Mouse (Mus musculus) cortical plate, adult 2 months (tissue): ENCODE data around the gene Zfhx3. TPM values are rescaled to one million over a fixed set of nuclear protein-coding genes. Genes with fewer than 3 reads are reported as not detected.

Experiments
- H3K27ac ChIP-seq: fragments of 200-500 bp; 2 replicates; pipeline ENCODE4 v1.5.1; 2012; ENCODE audit warnings: low read length, control low read depth, inconsistent platforms; ENCODE audit not compliant: insufficient read depth
- H3K4me1 ChIP-seq: fragments of 200-500 bp; 2 replicates; pipeline ENCODE4 v1.6.1; 2011; ENCODE audit warnings: low read length; ENCODE audit not compliant: control insufficient read depth, insufficient read depth
- H3K4me3 ChIP-seq: fragments of 200-500 bp; 2 replicates; pipeline ENCODE4 v1.5.1; 2011; ENCODE audit warnings: mild to moderate bottlenecking, low read length, control low read depth; ENCODE audit not compliant: insufficient read depth
- CTCF ChIP-seq: fragments of 200-500 bp; IDR thresholded peaks from 2 replicates; pipeline ENCODE4 v1.5.1; 2011; ENCODE audit warnings: mild to moderate bottlenecking, control low read depth, low read length; ENCODE audit not compliant: insufficient read depth; ENCODE audit errors: extremely low read depth
- POLR2A ChIP-seq: fragments of 200-500 bp; IDR thresholded peaks from 2 replicates; pipeline ENCODE4 v1.6.1; 2011; ENCODE audit warnings: mild to moderate bottlenecking, low read length, control low read depth; ENCODE audit not compliant: insufficient read depth; ENCODE audit errors: extremely low read depth
- polyA plus RNA-seq: library from polyadenylated mRNA; depleted of rRNA; stranded (reverse); fragments of >200 nt; gene quantifications from 2 replicates; pipeline ENCODE4 v1.2.3, GENCODE M21; 2012

Gene Zfhx3
- polyA plus RNA-seq, 1 experiment = 1.3 TPM

DNA sequence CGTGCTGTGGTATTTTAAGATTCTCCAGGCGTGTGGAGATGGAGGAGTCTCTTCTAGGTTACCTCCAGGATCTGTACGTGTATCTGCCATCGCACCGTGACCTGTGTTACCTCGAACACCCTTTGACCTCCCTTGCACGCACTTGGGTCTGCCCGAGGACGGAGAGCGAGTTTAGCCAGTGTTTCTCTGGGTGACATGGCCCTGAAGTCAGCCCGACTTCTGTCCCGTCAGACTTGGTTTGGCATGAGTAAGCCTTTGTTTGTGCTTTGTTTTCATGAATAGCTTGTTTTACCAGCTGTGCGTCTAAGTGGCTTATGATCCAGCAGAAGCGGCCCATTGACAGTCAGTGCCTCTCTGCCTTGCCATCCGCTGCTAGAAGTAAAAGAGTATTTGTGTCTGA, 961.1 kb downstream of the Zfhx3 start:
- TF ChIP-seq CTCF (no peak), POLR2A (no peak)
- no peak overlapping the region for H3K27ac ChIP-seq
- H3K4me3 ChIP-seq = no peak overlapping the region
- no peaks in the 10 kb centered on the region for H3K4me1 ChIP-seq

DNA sequence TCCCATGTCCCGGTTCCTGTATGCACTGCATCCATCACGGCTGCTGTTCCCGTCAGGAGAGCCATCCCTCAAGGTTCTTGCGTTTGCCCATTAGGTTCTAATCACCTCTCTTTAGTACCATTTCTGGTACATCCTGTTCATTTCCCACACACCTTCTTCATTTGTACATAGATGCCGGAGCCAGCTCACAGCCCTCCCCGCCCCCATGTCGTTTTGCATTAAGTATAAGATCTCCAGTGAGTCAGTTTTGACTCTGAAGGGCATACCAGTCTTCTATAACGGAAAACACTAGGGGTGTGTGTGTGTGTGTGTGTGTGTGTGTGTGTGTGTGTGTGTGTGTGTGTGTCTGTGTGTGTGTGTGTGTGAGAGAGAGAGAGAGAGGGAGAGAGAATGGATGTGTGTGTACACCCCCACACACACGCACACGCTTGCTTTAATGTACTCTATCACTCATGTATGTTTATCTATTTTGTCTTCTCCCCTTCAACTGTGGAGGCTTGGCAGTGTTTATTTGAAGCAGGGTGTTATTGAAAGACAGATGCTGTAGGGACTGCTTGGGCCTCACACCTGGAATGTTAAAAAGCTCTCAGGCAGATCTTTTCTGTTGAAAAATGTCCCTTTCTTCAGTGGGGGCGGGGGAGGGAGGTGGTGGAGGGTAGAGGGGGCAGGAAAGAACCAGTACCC, 962.0 kb downstream of the Zfhx3 start:
- Histone ChIP-seq H3K4me1 (no peaks in the 10 kb centered on the region), H3K4me3 (no peak overlapping the region), H3K27ac (no peak overlapping the region)
- TF ChIP-seq CTCF = no peak
- no peak for TF ChIP-seq POLR2A

DNA sequence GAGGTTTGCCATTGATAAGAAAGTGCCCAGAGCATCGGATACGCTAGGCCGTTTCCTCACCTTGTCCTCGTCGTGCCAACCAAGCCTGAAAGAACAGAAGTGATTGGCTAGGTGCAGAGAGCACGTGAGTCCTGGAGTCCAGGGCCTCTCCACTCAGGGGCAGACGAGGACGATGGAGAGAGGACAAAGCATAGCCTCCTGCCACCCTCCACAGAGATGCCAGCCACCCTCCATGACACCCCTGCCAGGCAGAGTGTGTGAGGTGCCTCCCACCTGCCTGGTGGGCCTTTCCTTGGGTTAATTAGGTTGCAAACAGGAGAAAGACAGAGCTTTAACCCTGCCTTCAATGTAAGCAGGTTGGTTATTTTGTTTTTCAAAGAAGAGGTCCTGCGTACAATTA, 965.6 kb downstream of the Zfhx3 start:
- no peaks in the 10 kb centered on the region for H3K4me1 ChIP-seq
- no peak overlapping the region for H3K4me3 ChIP-seq
- no peak for TF ChIP-seq POLR2A
- no peak for TF ChIP-seq CTCF
- no peak overlapping the region for H3K27ac ChIP-seq

DNA sequence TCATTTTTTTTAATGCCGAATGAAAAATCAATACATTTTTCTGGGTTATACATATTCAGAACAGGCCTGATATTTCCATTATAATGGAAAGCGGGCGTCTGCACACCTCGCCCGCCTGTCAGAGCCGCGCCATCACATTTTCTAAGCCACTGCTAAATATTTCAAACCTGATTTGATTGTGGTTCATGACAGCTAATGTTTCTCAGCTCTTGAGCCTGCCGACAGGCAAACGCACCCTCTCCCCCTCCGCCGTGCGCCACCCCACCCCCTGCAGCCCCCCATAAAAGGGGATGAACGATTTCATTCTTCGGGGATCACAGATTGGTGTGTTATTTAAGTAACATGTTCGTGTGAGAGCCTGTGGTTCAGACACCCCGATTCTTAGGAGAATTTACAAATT, 966.1 kb downstream of the Zfhx3 start:
- TF ChIP-seq CTCF (no peak), POLR2A (no peak)
- H3K4me3 ChIP-seq = no peak overlapping the region
- H3K4me1 ChIP-seq = no peaks in the 10 kb centered on the region
- no peak overlapping the region for H3K27ac ChIP-seq

DNA sequence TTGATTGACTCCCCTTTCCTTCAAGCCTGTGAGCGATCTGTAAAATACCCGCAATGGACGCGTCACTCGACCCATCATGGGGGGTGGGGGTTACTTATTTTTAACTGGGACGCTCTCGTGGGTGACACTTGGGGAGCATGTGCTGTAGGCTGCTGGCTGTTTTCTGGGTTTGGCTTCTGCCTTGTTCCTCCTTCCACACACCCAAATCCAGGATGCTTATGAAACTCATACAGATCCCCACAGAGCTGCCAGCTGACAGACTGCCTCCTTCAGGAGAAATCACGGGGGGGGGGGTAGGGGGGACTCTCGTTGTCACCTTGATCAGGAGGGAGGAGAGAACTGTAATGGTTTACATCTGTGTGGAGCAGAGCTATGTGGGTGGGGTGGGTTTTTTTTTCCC, 966.6 kb downstream of the Zfhx3 start:
- no peak overlapping the region for H3K27ac ChIP-seq
- H3K4me3 ChIP-seq = no peak overlapping the region
- TF ChIP-seq CTCF (no peak), POLR2A (no peak)
- H3K4me1 ChIP-seq = no peaks in the 10 kb centered on the region

DNA sequence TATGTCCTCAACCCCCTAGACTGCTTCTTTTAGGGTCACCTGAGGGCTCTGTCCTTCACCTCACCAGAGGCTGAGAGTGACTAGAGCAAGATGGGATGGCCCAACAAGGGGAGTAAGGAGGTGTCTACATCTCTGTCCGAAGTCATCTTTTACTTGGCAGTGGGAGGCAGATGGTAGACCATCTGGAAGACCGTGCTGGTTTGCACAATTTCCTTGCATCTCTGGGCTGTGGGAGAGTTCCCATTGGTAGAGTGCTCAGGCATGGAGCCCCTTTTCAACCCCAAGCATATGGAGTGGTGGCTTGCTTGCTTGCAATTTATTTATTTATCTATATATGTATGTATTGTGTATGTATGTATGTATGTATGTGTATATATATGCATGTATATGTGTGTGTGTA, 967.0 kb downstream of the Zfhx3 start:
- no peak overlapping the region for H3K4me3 ChIP-seq
- no peak overlapping the region for H3K27ac ChIP-seq
- H3K4me1 ChIP-seq = no peaks in the 10 kb centered on the region
- TF ChIP-seq CTCF (no peak), POLR2A (no peak)

GRCm38 (mm10) chr8:108910843-108911242, 968.4 kb downstream of the Zfhx3 start:
- no peaks in the 10 kb centered on the region for H3K4me1 ChIP-seq
- no peak for TF ChIP-seq CTCF
- H3K4me3 ChIP-seq = no peak overlapping the region
- H3K27ac ChIP-seq = peak overlapping the region; percentile 71

DNA sequence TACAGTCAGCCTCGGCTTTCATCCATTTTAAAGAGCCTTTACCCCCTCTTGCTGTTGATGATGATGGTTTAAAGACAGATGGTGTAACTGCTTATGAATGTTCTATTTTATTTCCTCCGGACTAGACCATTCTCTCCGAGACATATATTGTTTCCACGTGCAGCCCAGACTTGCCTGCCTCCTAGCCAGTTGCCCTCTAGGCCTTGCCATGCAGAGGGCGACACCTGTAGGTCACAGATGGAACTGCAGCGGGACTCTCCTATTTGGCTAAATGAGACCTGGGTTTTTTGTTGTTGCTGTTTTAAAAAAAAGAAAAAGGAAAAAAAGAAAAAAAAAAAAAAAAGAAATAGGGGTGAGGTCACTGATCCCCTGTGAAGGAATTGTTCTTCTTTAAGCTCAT, 969.1 kb downstream of the Zfhx3 start:
- Histone ChIP-seq H3K4me3 (no peak overlapping the region), H3K4me1 (no peaks in the 10 kb centered on the region), H3K27ac (no peak overlapping the region)
- peak; percentile 98 for TF ChIP-seq CTCF
- TF ChIP-seq POLR2A = no peak

- TF ChIP-seq CTCF (no peak), POLR2A (no peak)
- no peak overlapping the region for H3K4me3 ChIP-seq
- no peak overlapping the region for H3K27ac ChIP-seq
- H3K4me1 ChIP-seq = no peaks in the 10 kb centered on the region
Observed at GRCm38 (mm10) chr8:108912998-108913397, 970.6 kb downstream of the Zfhx3 start.

GRCm38 (mm10) chr8:108915425-108915824, 973.0 kb downstream of the Zfhx3 start:
- no peak overlapping the region for H3K4me3 ChIP-seq
- no peak overlapping the region for H3K27ac ChIP-seq
- H3K4me1 ChIP-seq = no peaks in the 10 kb centered on the region
- TF ChIP-seq POLR2A = no peak
- TF ChIP-seq CTCF = no peak
